Mouse (Mus musculus): ENCODE measurements around the gene Gbp3.
A peak's percentile ranks its signal among the peaks of the same experiment; 100 is the strongest.

Gene Gbp3

GRCm38 (mm10) chr3:142588888-142589287 lies 29.1 kb downstream of the Gbp3 start:
- DNase-seq (ENCODE audit: low spot score in 2 of 2) = no peak

GRCm38 (mm10) chr3:142590431-142591067 lies 30.7 kb downstream of the Gbp3 start:
- DNase-seq (ENCODE audit: low spot score in 2 of 2) = no peak

DNA sequence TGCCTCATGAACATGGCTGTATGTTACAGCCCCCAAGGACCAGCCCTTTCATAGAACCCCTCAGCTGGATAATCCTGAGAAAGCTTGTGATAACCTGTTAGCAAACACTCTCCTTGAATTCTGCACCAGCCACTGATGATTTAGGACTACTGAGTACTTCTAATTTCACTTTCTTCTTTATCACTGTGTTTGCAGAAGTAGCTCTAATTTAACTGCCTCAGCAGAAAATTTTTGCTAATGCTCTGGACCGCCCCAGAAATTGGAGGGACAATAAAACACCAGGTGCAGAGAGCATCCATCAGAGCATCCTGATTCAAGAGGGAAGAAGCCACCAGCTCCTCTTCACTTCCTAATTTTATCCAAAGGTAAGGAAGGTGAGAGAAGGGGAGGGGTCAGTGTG lies 34.7 kb downstream of the Gbp3 start, which contains the start of gene Gbp2b:
Gene Gbp2b, plus strand, starts transcription at position 301 of the 400 bp plus-strand sequence.
- no peak for DNase-seq (ENCODE audit: low spot score in 2 of 2)

- DNase-seq (ENCODE audit: low spot score in 2 of 2) = no peak
Measured at GRCm38 (mm10) chr3:142597923-142598322, 38.1 kb downstream of the Gbp3 start.

GRCm38 (mm10) chr3:142601675-142602074 lies 41.8 kb downstream of the Gbp3 start:
- no peak for DNase-seq (ENCODE audit: low spot score in 2 of 2)

DNA sequence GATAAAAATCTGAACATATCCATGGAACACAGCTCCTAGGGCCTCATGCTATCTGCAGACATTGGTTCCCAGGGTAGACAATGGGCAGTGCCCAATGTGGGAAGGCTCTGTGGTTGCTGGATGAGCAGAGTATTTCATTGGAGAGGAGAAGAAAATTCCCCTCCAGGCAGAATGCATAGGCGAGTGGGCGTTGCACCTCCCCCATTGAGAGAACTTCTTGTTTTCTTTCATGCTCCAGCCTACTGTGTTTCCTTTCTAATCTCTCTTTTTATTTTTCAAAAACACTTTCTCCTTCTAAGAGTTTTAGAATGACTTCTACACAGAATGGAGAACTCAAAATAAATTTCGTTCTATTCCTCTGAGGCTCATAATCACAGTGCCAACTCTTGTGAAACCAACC lies 58.8 kb downstream of the Gbp3 start:
- no peak for DNase-seq (ENCODE audit: low spot score in 2 of 2)

- no peak for DNase-seq (ENCODE audit: low spot score in 2 of 2)
Measured at GRCm38 (mm10) chr3:142619606-142620005, 59.8 kb downstream of the Gbp3 start.

- peak; percentile 26 to 33 for DNase-seq (ENCODE audit: low spot score in 2 of 2)
Measured at GRCm38 (mm10) chr3:142620111-142620955, 60.5 kb downstream of the Gbp3 start, which contains the start of gene Gbp2. Gbp2 (plus strand) TSS chr3:142620602.

GRCm38 (mm10) chr3:142620956-142621562 lies 61.2 kb downstream of the Gbp3 start:
- DNase-seq (ENCODE audit: low spot score in 2 of 2) = no peak
